Mouse (Mus musculus) thymus, postnatal 0 days (tissue): ENCODE measurements around the gene Gm19426. TPM values are rescaled to one million over a fixed set of nuclear protein-coding genes. Genes with fewer than 3 reads are reported as not detected.
A peak's percentile ranks its signal among the peaks of the same experiment; 100 is the strongest.
"Not testable (repeated sequence)": the region's sequence is repeated elsewhere in the genome, so short reads cannot be mapped to it uniquely, and the experiment has no call there.

Source experiments
- DNase-seq: peaks from one replicate; pipeline ENCODE4 v3.0.0-alpha.2; 2015; ENCODE audit warnings: low spot score
- polyA plus RNA-seq: library from polyadenylated mRNA; unstranded; fragments of >200 nt; fragmentation: Nextera tagmentation; extraction: Ambion mirVana; gene quantifications from 2 replicates; pipeline ENCODE4 v1.2.1, GENCODE M21; 2015

Gene Gm19426
- polyA plus RNA-seq, 1 experiment from 2014 or later = 0.33 TPM

DNA sequence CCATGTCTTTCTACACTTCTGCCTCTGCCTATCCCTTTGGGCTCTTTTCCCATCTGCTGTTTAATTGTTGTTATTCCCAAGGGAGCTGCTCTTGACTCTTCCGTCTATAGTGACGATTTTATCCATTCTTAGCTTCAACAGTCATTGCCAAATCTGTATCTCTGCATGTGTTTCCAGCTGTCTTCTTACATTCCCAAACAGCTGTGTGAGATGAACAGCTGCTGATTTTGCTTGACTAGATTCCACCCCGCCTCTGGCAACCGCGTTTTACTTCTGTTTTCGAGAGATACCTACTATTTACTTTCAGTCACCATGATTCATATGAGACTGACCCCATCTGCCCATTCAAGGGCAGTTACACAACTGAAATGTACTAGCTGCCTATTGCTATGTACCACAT, 6.7 kb upstream of the Gm19426 start:
- DNase-seq = no peak

DNA sequence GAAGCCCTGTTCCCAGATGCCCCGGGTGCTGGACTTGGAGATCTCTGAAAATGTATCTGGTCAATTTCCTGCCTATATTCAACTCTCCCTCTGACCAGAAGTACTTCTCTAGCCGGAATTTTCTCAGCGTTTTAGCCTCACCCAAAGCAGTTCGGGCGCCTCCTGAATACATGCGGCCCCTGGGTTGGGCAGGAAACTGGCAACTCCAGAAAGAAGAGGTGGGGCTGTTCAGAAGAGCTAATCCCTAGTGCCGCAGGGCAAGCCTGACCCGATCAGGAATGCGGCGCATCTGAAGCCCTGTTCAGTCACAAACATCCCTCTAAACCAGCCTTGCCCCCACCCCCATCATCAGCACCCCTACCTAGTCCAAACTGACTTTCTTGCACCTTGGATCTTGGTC, 671 bp upstream of the Gm19426 start:
- no peak for DNase-seq

- no peak for DNase-seq
Observed at GRCm38 (mm10) chr2:84742451-84743283, 788 bp downstream of the Gm19426 start.

GRCm38 (mm10) chr2:84741841-84742450, 1.5 kb downstream of the Gm19426 start:
- no peak for DNase-seq

- peak; percentile 39 for DNase-seq
Observed at GRCm38 (mm10) chr2:84740608-84741333, 2.7 kb downstream of the Gm19426 start.

GRCm38 (mm10) chr2:84738271-84738911, 5.1 kb downstream of the Gm19426 start:
- DNase-seq = no peak

- DNase-seq = no peak
Observed at GRCm38 (mm10) chr2:84737451-84737925, 6.0 kb downstream of the Gm19426 start.

DNA sequence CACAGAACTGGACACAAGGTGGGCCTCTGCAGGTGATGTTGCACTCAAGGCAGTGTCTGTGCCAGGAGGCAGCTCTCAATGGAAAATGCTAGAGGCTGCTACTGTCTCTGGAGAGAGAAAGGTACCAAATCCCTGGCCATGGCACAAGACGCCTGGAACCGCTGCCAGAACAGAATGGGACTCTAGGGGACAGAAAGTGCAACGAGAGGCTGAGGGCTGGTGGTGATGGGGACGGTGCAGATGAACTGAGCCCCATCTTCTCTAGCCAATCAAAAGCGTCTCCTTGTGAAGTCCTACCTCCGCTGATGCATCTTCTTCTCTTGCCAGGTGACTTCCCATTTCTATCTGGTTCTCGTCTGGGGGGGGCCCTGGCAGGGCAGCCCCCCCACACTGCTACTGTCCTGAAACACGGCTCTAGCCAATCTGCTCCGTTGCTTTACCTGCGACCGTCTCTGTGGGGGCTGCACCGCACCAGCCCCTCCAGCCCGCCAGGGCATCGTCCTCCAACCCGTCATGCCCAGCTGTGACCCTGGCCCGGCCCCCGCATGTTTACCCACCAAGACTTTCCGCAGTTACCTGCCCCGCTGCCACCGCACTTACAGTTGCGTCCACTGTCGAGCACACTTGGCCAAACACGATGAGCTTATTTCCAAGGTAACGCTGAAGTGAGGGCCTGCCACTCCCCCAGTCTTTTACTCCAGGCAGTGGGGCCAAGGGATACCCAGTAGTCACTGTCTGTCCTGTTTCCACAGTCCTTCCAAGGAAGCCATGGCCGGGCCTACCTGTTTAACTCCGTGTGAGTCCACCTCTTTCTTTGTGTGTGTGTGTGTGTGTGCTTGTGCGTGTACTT, 6.9 kb downstream of the Gm19426 start:
- DNase-seq = no peak

DNA sequence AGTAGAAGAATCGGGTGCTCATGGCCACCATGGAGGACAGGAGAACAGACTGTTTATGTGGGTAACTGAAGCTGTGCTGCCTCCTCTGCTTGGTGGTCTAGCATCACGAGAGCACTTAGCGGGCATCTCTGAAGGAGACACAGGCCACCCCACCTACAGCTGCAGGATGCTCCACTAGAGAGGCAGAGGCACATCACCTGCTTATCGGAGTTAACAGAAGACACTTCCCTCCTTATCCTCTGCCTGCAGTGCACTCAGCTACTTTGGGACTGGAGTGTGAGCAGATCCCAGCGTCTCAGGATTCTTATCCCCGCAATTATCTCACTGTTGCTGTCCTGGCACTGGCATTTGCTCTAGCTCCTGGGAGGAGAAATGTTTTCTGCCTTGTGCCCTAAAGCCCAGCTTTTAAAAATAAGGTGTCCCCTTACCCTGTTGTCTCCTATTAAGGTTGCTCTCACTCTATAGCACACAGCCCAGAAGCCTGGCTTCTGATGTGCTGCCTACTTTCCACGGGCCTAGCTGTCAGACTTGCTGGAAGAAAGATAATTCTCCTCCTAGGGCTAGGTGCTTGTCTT, 8.0 kb downstream of the Gm19426 start:
- DNase-seq = no peak

GRCm38 (mm10) chr2:84734919-84735318, 8.5 kb downstream of the Gm19426 start:
- no peak for DNase-seq

DNA sequence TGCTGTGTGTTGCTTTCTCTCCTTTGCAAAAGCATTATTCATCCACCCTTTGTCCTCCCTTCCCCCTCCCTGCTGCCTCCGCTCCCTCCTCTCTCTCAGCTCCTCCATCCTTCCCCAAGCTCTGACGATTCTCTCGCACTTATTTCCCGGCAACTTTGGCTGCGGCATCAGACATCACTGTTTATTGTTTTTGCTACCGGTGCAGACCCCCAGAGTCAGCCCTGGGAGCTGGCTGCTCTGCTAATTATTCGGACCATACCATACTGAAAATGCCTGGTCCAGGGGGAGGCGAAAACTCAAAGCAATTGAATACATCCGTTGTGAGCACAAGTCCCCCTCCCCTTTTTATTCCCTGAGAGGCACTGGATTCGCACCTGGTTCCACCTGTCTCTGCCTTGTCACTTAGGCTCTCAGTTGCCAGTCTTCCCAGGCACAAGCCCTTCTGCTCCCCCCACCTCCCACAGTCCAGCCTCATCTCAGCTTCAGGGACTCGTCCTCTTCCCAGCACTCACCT, 9.0 kb downstream of the Gm19426 start:
- no peak for DNase-seq

GRCm38 (mm10) chr2:84733579-84734300, 9.7 kb downstream of the Gm19426 start, which contains the start of gene Ypel4:
TSS of gene Ypel4 (plus strand) at chr2:84734058.
- DNase-seq = no peak

- no peak for DNase-seq
Observed at GRCm38 (mm10) chr2:84732394-84732793, 11.1 kb downstream of the Gm19426 start.

GRCm38 (mm10) chr2:84731206-84731605, 12.2 kb downstream of the Gm19426 start:
- DNase-seq = no peak

DNA sequence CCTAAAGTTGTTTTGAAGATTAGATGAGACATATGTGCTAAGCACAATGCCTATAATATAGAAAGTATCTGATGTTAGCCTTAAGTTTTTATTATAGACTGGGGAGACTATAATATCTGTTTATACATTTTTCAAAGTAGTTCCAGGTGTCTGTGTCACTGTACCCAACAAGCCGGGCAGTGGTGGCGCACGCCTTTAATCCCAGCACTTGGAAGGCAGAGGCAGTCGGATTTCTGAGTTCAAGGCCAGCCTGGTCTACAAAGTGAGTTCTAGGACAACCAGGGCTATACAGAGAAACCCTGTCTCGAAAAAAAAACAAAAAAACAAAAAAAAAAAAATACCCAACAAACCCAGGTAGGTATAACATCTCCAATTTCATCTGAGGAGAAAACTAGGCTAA, 15.3 kb downstream of the Gm19426 start:
- not testable (repeated sequence) for DNase-seq

- DNase-seq = peak; percentile 95
Observed at GRCm38 (mm10) chr2:84727172-84727858, 16.1 kb downstream of the Gm19426 start, which contains the start of gene Clp1. TSS of gene Clp1 (minus strand) at chr2:84727350.

- no peak for DNase-seq
Observed at GRCm38 (mm10) chr2:84726716-84727115, 16.7 kb downstream of the Gm19426 start.

GRCm38 (mm10) chr2:84725770-84726169, 17.7 kb downstream of the Gm19426 start:
- no peak for DNase-seq

DNA sequence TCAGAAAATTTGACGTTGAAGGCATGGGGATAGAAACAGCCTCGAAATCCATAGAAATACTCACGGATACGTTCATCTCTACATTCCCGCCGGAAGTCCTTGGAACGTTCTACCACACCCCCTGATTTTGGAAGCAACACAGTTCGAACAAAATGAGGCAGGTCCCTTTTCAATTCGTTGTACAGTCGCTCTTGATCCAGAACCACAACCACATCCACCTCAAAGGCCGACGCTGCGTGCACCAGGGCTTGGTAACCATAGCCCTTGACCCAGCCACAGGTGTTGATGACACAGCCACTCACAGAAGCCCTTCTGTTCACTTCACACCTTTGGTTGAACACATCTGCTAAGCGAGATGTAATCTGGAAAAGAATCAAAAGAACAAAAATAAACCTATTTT, 19.6 kb downstream of the Gm19426 start:
- no peak for DNase-seq
